Mouse (Mus musculus) liver, embryonic 12.5 days (tissue): ENCODE results near the gene Gm16253. TPM values are rescaled to one million over a fixed set of nuclear protein-coding genes. Genes with fewer than 3 reads are reported as not detected.

Experiments used
- ATAC-seq: fragments of 200-750 bp; cut with Nextera tagmentation; 2 replicates; pipeline ENCODE4 v1.8.0; 2017; ENCODE audit warnings: moderate number of reproducible peaks, mild to moderate bottlenecking, moderate library complexity
- H3K27ac ChIP-seq: fragments of 300-500 bp; sonication (generic); 2 replicates; pipeline ENCODE4 v1.5.1; 2016; ENCODE audit warnings: mild to moderate bottlenecking
- H3K27me3 ChIP-seq: fragments of 300-500 bp; sonication (generic); replicated peaks from 2 replicates; pipeline ENCODE4 v1.6.1; 2016; ENCODE audit warnings: mild to moderate bottlenecking, moderate library complexity
- H3K36me3 ChIP-seq: fragments of 300-500 bp; sonication (generic); 2 replicates; pipeline ENCODE4 v1.6.1; 2016; ENCODE audit warnings: mild to moderate bottlenecking, moderate library complexity
- H3K4me1 ChIP-seq: fragments of 300-500 bp; sonication (generic); 2 replicates; pipeline ENCODE4 v1.6.1; 2016
- H3K4me2 ChIP-seq: fragments of 300-500 bp; sonication (generic); 2 replicates; pipeline ENCODE4 v1.6.1; 2016; ENCODE audit warnings: mild to moderate bottlenecking, moderate library complexity
- H3K4me3 ChIP-seq: fragments of 300-500 bp; sonication (generic); 2 replicates; pipeline ENCODE4 v1.5.1; 2016; ENCODE audit warnings: mild to moderate bottlenecking, moderate library complexity
- H3K9ac ChIP-seq: fragments of 300-500 bp; sonication (generic); 2 replicates; pipeline ENCODE4 v1.6.1; 2016; ENCODE audit warnings: mild to moderate bottlenecking, moderate library complexity
- H3K9me3 ChIP-seq: fragments of 300-500 bp; sonication (generic); replicated peaks from 2 replicates; pipeline ENCODE4 v1.6.1; 2016; ENCODE audit warnings: mild to moderate bottlenecking, moderate library complexity
- WGBS: fragments of 180-500 bp; shearing (Covaris S2); methylation state at CpG from one replicate; pipeline ENCODE4 v1.1.7; 2016; ENCODE audit not compliant: insufficient replicate concordance; 5-methylcytosine and 5-hydroxymethylcytosine counted together
- polyA plus RNA-seq: library from polyadenylated mRNA; unstranded; fragments of >200 nt; fragmentation: Nextera tagmentation; extraction: Ambion mirVana; gene quantifications from 2 replicates; pipeline ENCODE4 v1.2.1, GENCODE M21; 2016

Gene Gm16253
- polyA plus RNA-seq, 1 experiment from 2014 or later: 0.24 TPM

- ATAC-seq: no peak
- WGBS: 14% methylated on average over 10 of the region's 10 CpGs
Measured at GRCm38 (mm10) chr3:96558668-96559196, 18.1 kb upstream of the Gm16253 start.

GRCm38 (mm10) chr3:96559398-96559910, 17.3 kb upstream of the Gm16253 start:
- Histone ChIP-seq H3K36me3 (peaks cover 25% of the 10 kb centered on the region), H3K27ac (peak overlapping the region; percentile 69; the same call in 1 of the 2 replicates), H3K4me1 (peaks cover 67% of the 10 kb centered on the region), H3K27me3 (no peaks in the 10 kb centered on the region), H3K9ac (peak overlapping the region; percentile 88), H3K9me3 (no peaks in the 10 kb centered on the region), H3K4me3 (peak overlapping the region; percentile 72), H3K4me2 (peak overlapping the region; percentile 79)
- ATAC-seq: no peak
- 27% methylated on average over 12 of the region's 12 CpGs for WGBS

More at GRCm38 (mm10) chr3:96558668-96559196, 18.1 kb upstream of the Gm16253 start:
- Histone ChIP-seq H3K27ac (peak overlapping the region; percentile 88), H3K4me2 (peak overlapping the region; percentile 79), H3K36me3 (peaks cover 25% of the 10 kb centered on the region), H3K4me1 (peaks cover 60% of the 10 kb centered on the region), H3K9me3 (no peaks in the 10 kb centered on the region), H3K9ac (peak overlapping the region; percentile 88), H3K4me3 (peak overlapping the region; percentile 72), H3K27me3 (no peaks in the 10 kb centered on the region)

- peak overlapping the region; percentile 88 for H3K9ac ChIP-seq
- H3K9me3 ChIP-seq: no peaks in the 10 kb centered on the region
- H3K4me2 ChIP-seq: peak overlapping the region; percentile 79
- peaks cover 70% of the 10 kb centered on the region for H3K4me1 ChIP-seq
- H3K36me3 ChIP-seq: peaks cover 25% of the 10 kb centered on the region
- WGBS: 60% methylated on average over 23 of the region's 23 CpGs
- no peaks in the 10 kb centered on the region for H3K27me3 ChIP-seq
- ATAC-seq: no peak
- H3K4me3 ChIP-seq: peak overlapping the region; percentile 72
- H3K27ac ChIP-seq: peak overlapping the region; percentile 69; the same call in 1 of the 2 replicates
Measured at GRCm38 (mm10) chr3:96559911-96560850, 16.6 kb upstream of the Gm16253 start.

GRCm38 (mm10) chr3:96560881-96561668, 15.7 kb upstream of the Gm16253 start:
- WGBS: 73% methylated on average over 9 of the region's 9 CpGs
- Histone ChIP-seq H3K4me2 (peak overlapping the region; percentile 79), H3K36me3 (peaks cover 25% of the 10 kb centered on the region), H3K27me3 (no peaks in the 10 kb centered on the region), H3K4me1 (peaks cover 71% of the 10 kb centered on the region), H3K27ac (peak overlapping the region; percentile 69), H3K9me3 (no peaks in the 10 kb centered on the region), H3K4me3 (peak overlapping the region; percentile 72), H3K9ac (peak overlapping the region; percentile 88; the same call in 1 of the 2 replicates)
- no peak for ATAC-seq

- H3K4me2 ChIP-seq: peak overlapping the region; percentile 5; the same call in 1 of the 2 replicates
- H3K36me3 ChIP-seq: peaks cover 25% of the 10 kb centered on the region
- H3K27ac ChIP-seq: peak overlapping the region; percentile 52
- H3K27me3 ChIP-seq: no peaks in the 10 kb centered on the region
- H3K9me3 ChIP-seq: no peaks in the 10 kb centered on the region
- no peak for ATAC-seq
- H3K4me1 ChIP-seq: peaks cover 69% of the 10 kb centered on the region
- 47% methylated on average over 10 of the region's 10 CpGs for WGBS
- no peak overlapping the region; the same call in 1 of the 2 replicates for H3K4me3 ChIP-seq
- H3K9ac ChIP-seq: no peak overlapping the region
Measured at GRCm38 (mm10) chr3:96561946-96562681, 14.7 kb upstream of the Gm16253 start.

DNA sequence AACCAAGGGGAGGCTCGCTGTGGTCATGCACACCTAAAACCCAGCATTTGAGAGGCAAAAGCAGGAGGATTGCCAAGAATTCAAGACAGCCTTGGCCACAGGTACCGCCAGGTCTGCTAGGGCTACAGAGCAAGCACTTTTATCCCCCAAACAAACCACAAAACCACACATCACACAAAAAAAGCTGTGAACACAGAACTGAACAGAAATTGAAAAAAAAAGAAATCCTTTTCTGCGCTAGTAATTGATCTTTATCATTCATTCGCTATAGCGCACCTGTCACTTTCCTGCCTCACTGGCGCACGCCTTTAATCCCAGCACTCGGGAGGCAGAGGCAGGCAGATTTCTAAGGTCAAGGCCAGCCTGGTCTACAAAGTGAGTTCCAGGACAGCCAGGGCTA, 13.5 kb upstream of the Gm16253 start:
- H3K27ac ChIP-seq: peak overlapping the region; percentile 37
- H3K27me3 ChIP-seq: no peaks in the 10 kb centered on the region
- H3K36me3 ChIP-seq: peaks cover 25% of the 10 kb centered on the region
- no peaks in the 10 kb centered on the region for H3K9me3 ChIP-seq
- no peak for ATAC-seq
- H3K4me1 ChIP-seq: peaks cover 72% of the 10 kb centered on the region
- H3K4me3 ChIP-seq: no peak overlapping the region
- 67% methylated on average over 8 of the region's 8 CpGs for WGBS
- no peak overlapping the region for H3K9ac ChIP-seq
- no peak overlapping the region for H3K4me2 ChIP-seq

GRCm38 (mm10) chr3:96563911-96564632, 12.7 kb upstream of the Gm16253 start:
- peak; percentile 45 for ATAC-seq
- no peak overlapping the region; the same call in 1 of the 2 replicates for H3K9ac ChIP-seq
- peaks cover 25% of the 10 kb centered on the region for H3K36me3 ChIP-seq
- H3K27me3 ChIP-seq: no peaks in the 10 kb centered on the region
- peaks cover 69% of the 10 kb centered on the region for H3K4me1 ChIP-seq
- H3K9me3 ChIP-seq: no peaks in the 10 kb centered on the region
- H3K27ac ChIP-seq: peak overlapping the region; percentile 67
- 39% methylated on average over 10 of the region's 10 CpGs for WGBS
- H3K4me2 ChIP-seq: peak overlapping the region; percentile 49
- no peak overlapping the region for H3K4me3 ChIP-seq

DNA sequence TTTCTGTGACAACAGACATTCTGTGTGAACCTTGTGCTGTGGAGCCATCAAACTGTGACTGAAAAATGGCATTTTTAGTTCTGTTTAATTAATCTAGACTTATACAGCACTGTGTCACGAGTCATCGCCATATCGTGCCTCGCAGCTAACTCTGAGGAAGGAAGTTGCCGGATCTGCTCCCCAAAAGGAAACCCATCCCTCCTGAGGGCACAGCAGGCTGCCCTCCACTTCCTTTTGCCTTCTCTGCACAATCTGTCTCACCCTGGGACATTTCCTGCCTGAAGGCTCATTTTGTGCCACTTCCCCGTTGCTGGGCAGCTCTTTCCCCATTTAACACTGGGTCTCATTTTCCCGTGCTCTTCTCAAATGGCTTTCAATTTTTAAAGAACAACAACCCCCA, 12.2 kb upstream of the Gm16253 start:
- 21% methylated on average over 7 of the region's 7 CpGs for WGBS
- H3K27me3 ChIP-seq: no peaks in the 10 kb centered on the region; the same call in 1 of the 2 replicates
- peak overlapping the region; percentile 49 for H3K4me2 ChIP-seq
- H3K36me3 ChIP-seq: peaks cover 19% of the 10 kb centered on the region
- peaks cover 65% of the 10 kb centered on the region for H3K4me1 ChIP-seq
- peak; percentile 36 for ATAC-seq
- H3K9ac ChIP-seq: peak overlapping the region; percentile 55; the same call in 1 of the 2 replicates
- 0 out of 2 replicates have a peak overlapping the region, but pooled peaks have one; percentile 18 for H3K4me3 ChIP-seq
- H3K9me3 ChIP-seq: no peaks in the 10 kb centered on the region
- H3K27ac ChIP-seq: peak overlapping the region; percentile 67

GRCm38 (mm10) chr3:96565105-96565504, 11.7 kb upstream of the Gm16253 start:
- 56% methylated on average over 3 of the region's 3 CpGs for WGBS
- Histone ChIP-seq H3K9me3 (no peaks in the 10 kb centered on the region), H3K4me1 (peaks cover 65% of the 10 kb centered on the region), H3K27ac (peak overlapping the region; percentile 59), H3K27me3 (no peaks in the 10 kb centered on the region; the same call in 1 of the 2 replicates), H3K9ac (peak overlapping the region; percentile 55; the same call in 1 of the 2 replicates), H3K4me2 (peak overlapping the region; percentile 49), H3K4me3 (no peak overlapping the region), H3K36me3 (peaks cover 14% of the 10 kb centered on the region)
- ATAC-seq: no peak

DNA sequence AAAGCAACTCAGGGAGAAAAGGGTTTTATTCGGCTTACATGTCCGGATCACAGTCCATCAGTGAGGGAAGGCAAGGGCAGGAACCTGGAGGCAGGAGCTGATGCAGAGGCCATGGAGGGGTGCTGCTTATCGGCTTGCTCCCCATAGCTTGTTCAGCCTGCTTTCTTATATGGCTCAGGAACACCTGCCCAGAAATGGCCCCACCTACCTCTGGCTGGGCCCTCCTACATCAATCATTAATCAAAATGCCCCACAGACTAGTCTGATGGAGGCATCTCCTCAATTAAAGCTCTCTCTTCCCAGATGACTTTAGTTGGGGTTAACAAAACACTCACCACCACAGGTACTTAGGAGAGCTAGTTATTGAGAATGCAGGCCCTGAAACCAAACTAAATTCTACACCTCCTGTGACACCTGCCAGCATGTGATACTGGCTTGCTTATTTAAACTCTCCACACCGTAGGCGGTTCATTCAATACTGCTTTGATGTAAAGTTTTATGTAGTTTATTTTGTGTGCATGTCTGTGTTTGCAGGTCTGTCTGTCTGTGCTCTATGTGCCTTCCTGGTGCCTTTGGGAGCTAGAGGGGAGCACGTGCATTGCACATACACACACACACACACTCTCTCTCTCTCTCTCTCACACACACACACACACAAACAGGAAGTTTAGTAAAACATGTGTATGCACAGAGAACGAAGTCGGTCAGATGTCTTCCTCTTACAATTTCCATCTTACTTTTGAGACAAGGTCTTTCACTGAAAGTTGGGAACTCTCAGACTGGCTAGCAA, 9.9 kb upstream of the Gm16253 start:
- Histone ChIP-seq H3K27ac (no peak overlapping the region), H3K9me3 (no peaks in the 10 kb centered on the region), H3K4me1 (peaks cover 67% of the 10 kb centered on the region), H3K4me2 (no peak overlapping the region), H3K9ac (no peak overlapping the region), H3K27me3 (no peaks in the 10 kb centered on the region; the same call in 1 of the 2 replicates), H3K4me3 (no peak overlapping the region), H3K36me3 (no peaks in the 10 kb centered on the region)
- 66% methylated on average over 8 of the region's 8 CpGs for WGBS
- no peak for ATAC-seq
